Mouse (Mus musculus) thymus, adult 2 months (tissue): Measurements from ENCODE around the gene Ppm1b. TPM values are rescaled to one million over a fixed set of nuclear protein-coding genes. Genes with fewer than 3 reads are reported as not detected.

ENCODE experiments used
- DNase-seq: peaks from one replicate; pipeline ENCODE4 v3.0.0; 2021
- H3K27ac ChIP-seq: fragments of 200-500 bp; 2 replicates; pipeline ENCODE4 v1.5.1; 2012; ENCODE audit warnings: low read length, control low read depth; ENCODE audit not compliant: control insufficient read depth, insufficient read depth
- H3K27me3 ChIP-seq: fragments of 200-500 bp; 2 replicates; pipeline ENCODE4 v1.6.1; 2012; ENCODE audit warnings: mild to moderate bottlenecking, low read length, moderate library complexity, mixed read lengths; ENCODE audit not compliant: control insufficient read depth, insufficient read depth
- H3K36me3 ChIP-seq: fragments of 200-500 bp; 2 replicates; pipeline ENCODE4 v1.6.1; 2012; ENCODE audit warnings: mild to moderate bottlenecking, low read length, moderate library complexity; ENCODE audit not compliant: control insufficient read depth, insufficient read depth
- H3K4me1 ChIP-seq: fragments of 200-500 bp; replicated peaks from 2 replicates; pipeline ENCODE4 v1.6.1; 2012; ENCODE audit warnings: low read length; ENCODE audit not compliant: control insufficient read depth, insufficient read depth
- H3K4me3 ChIP-seq: fragments of 200-500 bp; 2 replicates; pipeline ENCODE4 v1.5.1; 2012; ENCODE audit warnings: mild to moderate bottlenecking, low read length, control low read depth, moderate library complexity; ENCODE audit not compliant: control insufficient read depth, insufficient read depth
- CTCF ChIP-seq: fragments of 200-500 bp; IDR thresholded peaks from 2 replicates; pipeline ENCODE4 v1.5.1; 2012; ENCODE audit warnings: mild to moderate bottlenecking, control low read depth, low read length, moderate library complexity, borderline replicate concordance; ENCODE audit not compliant: control insufficient read depth, poor library complexity, insufficient read depth; ENCODE audit errors: extremely low read depth
- POLR2A ChIP-seq: fragments of 200-500 bp; IDR thresholded peaks from 2 replicates; pipeline ENCODE4 v1.6.1; 2012; ENCODE audit warnings: mild to moderate bottlenecking, low read length, control low read depth, moderate library complexity; ENCODE audit not compliant: control insufficient read depth, poor library complexity, insufficient read depth; ENCODE audit errors: extremely low read depth
- WGBS: fragments of 180-500 bp; shearing (Covaris S2); methylation state at CpG from one replicate; pipeline ENCODE4 v1.1.7; 2018; 5-methylcytosine and 5-hydroxymethylcytosine counted together
- polyA plus RNA-seq: library from polyadenylated mRNA; depleted of rRNA; stranded (reverse); fragments of >200 nt; gene quantifications from 2 replicates; pipeline ENCODE4 v1.2.3, GENCODE M21; 2012

Ppm1b gene
- polyA plus RNA-seq, 1 experiment: 36.4 TPM

DNA sequence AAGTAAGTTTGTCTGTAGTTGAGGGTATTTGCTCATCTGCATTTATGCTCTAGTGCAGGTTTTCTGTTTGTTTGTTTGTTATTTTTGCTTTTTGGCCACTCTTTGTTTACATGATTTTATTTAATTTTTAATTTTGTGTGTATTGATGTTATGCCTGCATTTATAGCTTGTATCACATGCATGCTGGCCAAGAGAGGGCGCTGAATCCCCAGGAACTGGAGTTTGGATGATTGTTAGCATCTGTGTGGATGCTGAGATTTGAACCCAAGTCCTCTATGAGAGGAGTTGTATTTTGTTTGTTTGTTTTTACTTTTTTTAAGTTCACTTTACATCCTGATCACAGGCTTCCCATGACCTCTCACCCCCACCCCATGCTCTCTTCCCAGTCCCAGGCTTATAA, 10.5 kb downstream of the Ppm1b start:
- TF ChIP-seq POLR2A (no peak), CTCF (no peak)
- Histone ChIP-seq H3K4me1 (0 out of 2 replicates have a peak, but pooled peaks cover 2% of the 10 kb centered on the region), H3K27me3 (no peaks in the 10 kb centered on the region), H3K36me3 (peaks cover 3% of the 10 kb centered on the region; the same call in 1 of the 2 replicates), H3K27ac (no peak overlapping the region), H3K4me3 (no peak overlapping the region)
- WGBS: 88% methylated on average over 1 of the region's 1 CpGs
- DNase-seq: no peak

DNA sequence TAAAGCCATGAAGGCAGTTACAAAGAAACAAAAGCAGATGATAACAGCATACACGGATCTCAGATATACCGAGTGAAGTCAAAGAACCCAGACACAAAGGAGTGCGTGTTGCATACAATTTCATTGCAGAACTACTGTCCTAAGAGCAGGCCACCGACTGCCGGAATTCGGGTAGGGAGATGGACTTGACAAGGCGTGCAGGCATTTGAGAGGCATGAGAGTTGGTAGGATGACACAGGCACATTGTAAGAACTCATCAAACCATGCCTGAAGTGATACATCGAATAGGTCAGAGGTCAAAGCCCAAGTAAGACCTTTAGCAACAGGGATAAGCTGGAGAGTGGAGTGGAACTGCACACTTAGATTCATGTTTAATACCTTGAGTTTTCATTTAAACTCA, 13.4 kb downstream of the Ppm1b start:
- 89% methylated on average over 8 of the region's 8 CpGs for WGBS
- Histone ChIP-seq H3K27me3 (no peaks in the 10 kb centered on the region), H3K4me1 (0 out of 2 replicates have a peak, but pooled peaks cover 2% of the 10 kb centered on the region), H3K27ac (no peak overlapping the region), H3K36me3 (peaks cover 3% of the 10 kb centered on the region; the same call in 1 of the 2 replicates), H3K4me3 (no peak overlapping the region)
- DNase-seq: no peak
- TF ChIP-seq POLR2A: no peak
- TF ChIP-seq CTCF: no peak

DNA sequence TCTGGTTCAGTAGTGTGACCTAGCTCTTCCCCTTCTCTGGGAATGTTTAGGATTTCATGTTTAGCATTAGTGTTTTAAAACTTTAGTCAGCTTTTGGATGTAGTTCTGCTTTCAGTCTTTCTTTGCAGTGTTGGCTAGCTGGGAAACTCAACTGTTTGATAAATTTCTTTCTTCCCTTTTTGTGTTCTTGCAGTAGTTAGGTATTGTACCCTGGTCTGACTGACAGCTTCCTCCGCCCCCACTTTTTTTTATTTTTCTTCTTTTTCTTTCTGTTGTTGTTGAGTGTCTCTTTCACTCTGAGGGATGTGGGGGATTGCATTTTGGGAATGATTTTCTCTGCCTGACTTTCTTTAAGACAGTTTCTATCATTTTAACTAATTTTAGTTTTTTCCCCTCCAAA, 25.2 kb downstream of the Ppm1b start:
- Histone ChIP-seq H3K36me3 (no peaks in the 10 kb centered on the region), H3K4me3 (no peak overlapping the region), H3K4me1 (no peaks in the 10 kb centered on the region), H3K27ac (no peak overlapping the region), H3K27me3 (no peaks in the 10 kb centered on the region)
- no peak for TF ChIP-seq POLR2A
- TF ChIP-seq CTCF: no peak
- WGBS: 87% methylated on average over 1 of the region's 1 CpGs
- DNase-seq: no peak

DNA sequence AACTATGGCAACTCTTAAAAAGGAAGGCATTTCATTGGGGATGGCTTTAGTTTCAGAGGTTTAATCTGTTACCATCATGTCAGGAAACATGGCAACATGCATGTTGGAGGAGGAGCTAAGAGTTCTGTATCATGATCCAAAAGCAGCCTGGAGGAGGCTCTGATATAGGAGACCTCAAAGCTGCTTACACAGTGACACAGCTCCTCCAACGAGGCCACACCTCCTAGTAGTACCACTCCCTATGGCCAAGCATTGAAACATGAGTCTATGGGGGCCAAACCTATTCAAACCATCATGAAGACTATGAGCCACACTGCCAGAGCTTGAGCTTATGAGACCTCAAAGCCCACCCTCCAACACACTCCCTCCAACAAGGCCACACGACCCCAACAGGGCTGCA, 26.2 kb downstream of the Ppm1b start:
- Histone ChIP-seq H3K36me3 (no peaks in the 10 kb centered on the region), H3K4me1 (no peaks in the 10 kb centered on the region), H3K27me3 (no peaks in the 10 kb centered on the region), H3K27ac (no peak overlapping the region), H3K4me3 (no peak overlapping the region)
- TF ChIP-seq CTCF: no peak
- TF ChIP-seq POLR2A: no peak
- WGBS: 83% methylated on average over 2 of the region's 2 CpGs
- DNase-seq: no peak

DNA sequence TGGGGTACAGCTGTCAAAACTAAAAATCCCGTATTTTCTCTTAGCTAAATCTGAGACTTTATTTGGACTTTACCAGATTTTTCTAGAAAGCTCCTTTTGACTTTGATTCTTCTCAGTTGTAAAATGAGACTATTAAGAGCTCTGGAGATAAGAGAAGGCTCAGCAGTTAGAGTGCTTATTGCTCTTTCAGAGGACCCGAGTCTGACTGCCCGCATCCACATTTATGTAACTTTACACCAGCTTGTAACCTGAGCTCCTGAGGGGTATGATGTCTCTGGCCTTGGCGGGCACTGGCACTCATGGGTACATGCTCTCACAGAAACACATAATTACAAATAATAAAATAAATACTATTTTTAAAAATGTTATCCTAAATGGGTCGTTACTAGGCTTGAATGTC, 29.8 kb downstream of the Ppm1b start:
- no peaks in the 10 kb centered on the region for H3K4me1 ChIP-seq
- WGBS: 91% methylated on average over 5 of the region's 5 CpGs
- no peak overlapping the region for H3K27ac ChIP-seq
- no peak overlapping the region for H3K4me3 ChIP-seq
- no peak for DNase-seq
- no peaks in the 10 kb centered on the region for H3K27me3 ChIP-seq
- TF ChIP-seq CTCF (no peak), POLR2A (no peak)
- H3K36me3 ChIP-seq: no peaks in the 10 kb centered on the region

DNA sequence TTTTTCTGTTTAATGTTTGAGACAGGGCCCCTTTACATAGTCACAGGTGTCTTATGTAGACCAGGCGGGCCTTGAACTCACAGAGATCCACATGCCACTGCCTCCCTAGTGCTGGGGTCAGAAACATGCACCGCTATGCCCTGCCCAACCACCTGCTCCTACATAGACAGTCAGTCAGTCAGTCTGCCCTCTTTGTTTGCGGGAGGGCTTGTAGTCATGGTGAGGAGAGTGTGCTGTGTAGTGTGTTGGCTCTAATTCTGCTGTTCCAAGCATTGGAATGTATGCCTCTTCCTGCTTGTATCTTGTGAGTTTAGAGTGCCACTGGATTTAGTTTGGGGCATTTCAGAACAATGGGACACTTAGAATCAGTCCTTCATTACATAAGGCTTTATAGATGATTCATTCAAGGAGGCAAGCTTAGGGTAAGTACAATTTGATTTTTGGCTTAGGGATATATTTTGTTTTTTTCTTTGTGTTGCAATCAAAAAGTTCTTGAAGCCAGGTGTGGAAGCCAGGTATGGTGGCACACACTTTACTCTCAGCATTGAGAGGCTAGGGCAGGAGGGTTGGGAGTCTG, 31.4 kb downstream of the Ppm1b start:
- TF ChIP-seq POLR2A (no peak), CTCF (no peak)
- Histone ChIP-seq H3K36me3 (no peaks in the 10 kb centered on the region), H3K4me3 (no peak overlapping the region), H3K27me3 (no peaks in the 10 kb centered on the region), H3K27ac (no peak overlapping the region), H3K4me1 (no peaks in the 10 kb centered on the region)
- no peak for DNase-seq
- 98% methylated on average over 3 of the region's 3 CpGs for WGBS

DNA sequence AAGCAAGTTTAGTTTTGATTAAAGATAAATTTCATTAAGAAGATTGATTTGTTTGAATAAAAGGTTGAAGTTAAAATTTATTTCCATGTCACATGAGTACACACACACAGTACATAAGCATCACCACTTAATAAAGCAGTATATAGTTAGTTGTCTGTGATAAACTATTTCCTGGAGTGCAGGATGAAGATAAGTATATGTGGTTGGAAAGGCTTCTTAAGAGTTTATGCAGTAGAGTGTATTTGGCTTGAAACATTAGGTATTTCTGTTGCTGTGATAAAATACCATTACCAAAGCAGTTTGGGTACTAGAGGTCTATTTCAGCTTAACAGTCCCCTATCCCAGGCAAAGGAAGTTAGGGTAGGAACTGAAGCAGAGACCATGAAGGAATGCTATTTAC, 32.0 kb downstream of the Ppm1b start:
- Histone ChIP-seq H3K4me1 (no peaks in the 10 kb centered on the region), H3K36me3 (no peaks in the 10 kb centered on the region), H3K4me3 (no peak overlapping the region), H3K27me3 (no peaks in the 10 kb centered on the region), H3K27ac (no peak overlapping the region)
- DNase-seq: no peak
- TF ChIP-seq CTCF: no peak
- no peak for TF ChIP-seq POLR2A
